Mouse (Mus musculus): ENCODE data around the gene Stra8. TPM values are rescaled to one million over a fixed set of nuclear protein-coding genes. Genes with fewer than 3 reads are reported as not detected.

Stra8 gene
- polyA plus RNA-seq, 1 experiment from 2014 or later, result not detected

DNA sequence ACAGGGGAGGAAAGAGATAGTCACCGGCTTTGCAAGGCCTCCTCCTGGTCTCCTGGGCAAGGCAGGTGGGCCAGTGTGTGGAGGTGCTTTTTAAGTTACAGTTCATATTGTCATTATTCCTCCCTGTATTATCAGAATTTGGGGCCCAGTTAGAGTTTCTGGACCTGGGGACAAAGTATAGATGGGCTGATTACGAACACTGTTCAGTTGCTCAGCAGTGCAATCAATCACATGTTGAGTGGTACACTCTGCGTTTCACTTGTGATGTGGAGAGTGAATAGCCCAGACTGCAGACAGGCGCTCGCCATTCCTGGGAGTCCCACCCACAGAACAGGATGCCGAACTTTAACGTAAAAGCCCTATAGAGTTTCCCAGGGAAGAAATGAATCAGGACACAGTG is 35.2 kb upstream of the Stra8 start:
- Histone ChIP-seq H3K4me1 (peaks cover 12% of the 10 kb centered on the region), H3K27me3 (replicated peaks) (no peaks in the 10 kb centered on the region), H3K36me3 (replicated peaks) (0 out of 2 replicates have a peak, but pooled peaks cover 4% of the 10 kb centered on the region), H3K4me2 (no peak overlapping the region), H3K27ac (no peak overlapping the region), H3K9me3 (no peaks in the 10 kb centered on the region), H3K4me3 (no peak overlapping the region), H3K9ac (no peak overlapping the region)
- ATAC-seq (replicated peaks), result no peak
- WGBS, result 91% methylated on average over 7 of the region's 7 CpGs

DNA sequence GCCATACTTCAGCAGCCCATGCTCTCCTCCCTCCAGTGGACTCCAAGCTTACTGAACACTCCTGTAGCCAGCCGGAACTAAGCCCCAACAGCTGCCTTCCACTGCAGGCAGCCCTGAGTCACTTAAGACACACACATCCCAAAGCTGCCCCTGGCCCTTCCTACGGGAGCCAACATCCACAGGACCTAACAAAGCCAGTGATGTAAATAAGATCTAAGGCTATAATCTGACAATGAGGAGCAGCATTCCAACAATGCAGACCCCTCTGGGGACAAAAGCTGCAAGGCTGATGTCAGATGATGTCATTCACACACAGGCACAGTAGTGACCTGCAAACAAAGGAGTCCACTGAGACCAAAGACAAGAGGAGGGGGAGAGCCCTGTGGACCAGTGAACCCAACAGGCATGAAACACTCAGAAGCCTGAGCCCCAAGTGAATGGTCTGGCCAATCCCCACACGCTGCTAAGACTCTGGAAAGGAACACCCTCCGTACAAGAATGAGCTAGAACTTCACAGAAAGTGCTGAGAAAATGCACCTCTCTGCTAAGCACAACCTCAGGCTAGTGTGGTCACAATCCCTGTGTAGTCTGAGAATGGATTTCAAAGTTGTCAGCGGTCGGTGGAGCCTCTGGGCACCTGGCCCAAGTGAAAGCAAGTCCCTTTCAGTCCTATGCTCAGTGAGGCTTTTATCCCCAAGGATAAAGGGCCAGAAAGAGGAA is 32.7 kb upstream of the Stra8 start:
- WGBS, result 17% methylated on average over 6 of the region's 6 CpGs
- no peak overlapping the region for H3K9ac ChIP-seq
- peaks cover 13% of the 10 kb centered on the region; the same call in 1 of the 2 replicates for H3K36me3 ChIP-seq (replicated peaks)
- H3K27ac ChIP-seq, result 0 out of 2 replicates have a peak overlapping the region, but pooled peaks have one; percentile 1
- no peaks in the 10 kb centered on the region for H3K27me3 ChIP-seq (replicated peaks)
- peak; percentile 49 for ATAC-seq (replicated peaks)
- peaks cover 12% of the 10 kb centered on the region for H3K4me1 ChIP-seq
- no peak overlapping the region for H3K4me2 ChIP-seq
- no peaks in the 10 kb centered on the region for H3K9me3 ChIP-seq
- H3K4me3 ChIP-seq, result no peak overlapping the region

DNA sequence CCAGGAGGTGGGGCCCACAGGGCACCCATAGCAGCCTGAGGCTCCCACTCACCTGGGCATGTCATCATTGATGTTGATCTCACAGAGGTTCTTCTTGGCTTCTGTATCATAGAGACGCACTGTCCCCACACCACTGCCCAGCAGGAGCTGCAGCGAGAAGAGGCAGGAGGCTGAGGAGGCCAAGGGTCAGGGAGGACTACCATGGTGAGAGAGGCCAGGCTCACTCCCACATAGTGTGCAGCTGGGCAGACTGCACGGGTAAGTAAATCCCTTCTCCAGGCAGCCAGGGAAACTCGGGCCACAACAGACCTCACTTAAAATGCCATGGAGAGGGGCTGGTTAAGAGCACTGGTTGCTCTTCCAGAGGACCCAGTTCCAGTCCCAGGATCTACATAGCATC is 30.8 kb upstream of the Stra8 start:
- Histone ChIP-seq H3K27me3 (replicated peaks) (no peaks in the 10 kb centered on the region), H3K4me2 (no peak overlapping the region), H3K36me3 (replicated peaks) (peaks cover 23% of the 10 kb centered on the region; the same call in 1 of the 2 replicates)

DNA sequence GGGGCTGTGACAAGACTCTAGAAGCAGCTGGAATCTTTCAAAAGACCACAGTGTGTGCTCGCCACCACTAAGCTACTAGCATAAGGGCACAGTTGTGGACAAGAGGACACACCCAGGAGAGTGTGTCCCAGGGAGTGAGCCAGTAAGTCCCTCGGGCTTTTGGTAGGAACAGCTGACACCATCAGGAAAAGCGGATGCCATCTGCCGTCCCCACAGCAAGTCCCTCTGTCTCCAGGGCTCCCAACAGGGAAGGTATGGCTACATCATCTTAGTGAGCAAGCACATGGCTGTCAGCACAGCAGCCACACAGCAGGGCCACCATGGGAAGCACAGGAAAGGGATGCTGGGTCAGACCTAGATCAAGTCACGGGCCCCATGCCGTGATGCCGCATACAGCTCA is 24.4 kb upstream of the Stra8 start:
- Histone ChIP-seq H3K4me3 (no peak overlapping the region), H3K9ac (no peak overlapping the region), H3K4me1 (no peaks in the 10 kb centered on the region), H3K4me2 (no peak overlapping the region), H3K9me3 (no peaks in the 10 kb centered on the region), H3K27me3 (replicated peaks) (no peaks in the 10 kb centered on the region), H3K36me3 (replicated peaks) (peaks cover 34% of the 10 kb centered on the region; the same call in 1 of the 2 replicates), H3K27ac (no peak overlapping the region)
- WGBS, result 85% methylated on average over 7 of the region's 7 CpGs
- no peak for ATAC-seq (replicated peaks)

More for the DNA sequence above, 30.8 kb upstream of the Stra8 start:
- no peak for ATAC-seq (replicated peaks)
- WGBS, result 44% methylated on average over 4 of the region's 4 CpGs
- H3K9ac ChIP-seq, result no peak overlapping the region
- peaks cover 12% of the 10 kb centered on the region for H3K4me1 ChIP-seq
- H3K4me3 ChIP-seq, result no peak overlapping the region
- H3K9me3 ChIP-seq, result no peaks in the 10 kb centered on the region
- no peak overlapping the region for H3K27ac ChIP-seq

DNA sequence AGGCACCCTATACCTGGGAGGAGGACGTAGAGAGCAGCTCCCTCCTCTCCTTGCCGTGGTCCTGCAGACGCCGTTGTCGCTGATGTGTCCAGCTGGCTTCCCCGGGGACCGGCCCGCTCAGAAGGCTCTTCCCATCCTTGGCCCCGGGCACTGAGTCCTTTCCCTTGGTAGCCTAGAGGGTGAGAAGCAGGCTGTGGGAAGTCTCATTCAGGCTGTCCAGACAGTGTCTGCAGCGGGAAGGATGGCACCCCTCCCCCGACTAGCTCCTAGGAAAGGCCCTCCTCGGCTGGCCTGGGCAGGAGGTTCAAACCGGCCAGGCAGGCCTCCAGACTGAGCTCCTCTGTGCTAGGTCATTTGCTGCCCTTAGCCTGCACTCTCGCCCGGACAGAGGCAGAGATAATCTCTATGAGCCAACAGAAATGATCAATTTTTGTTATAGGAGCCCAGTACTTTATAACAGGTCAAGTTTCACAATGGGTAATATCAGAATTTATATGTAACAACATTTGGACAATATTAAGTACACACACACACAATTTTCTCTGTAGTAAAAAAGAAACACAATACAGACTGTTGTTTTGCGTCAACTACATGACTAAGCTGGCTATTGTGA is 23.7 kb upstream of the Stra8 start:
- Histone ChIP-seq H3K9ac (no peak overlapping the region; the same call in 1 of the 2 replicates), H3K4me3 (no peak overlapping the region), H3K4me1 (no peaks in the 10 kb centered on the region), H3K4me2 (no peak overlapping the region), H3K36me3 (replicated peaks) (peaks cover 33% of the 10 kb centered on the region; the same call in 1 of the 2 replicates), H3K27ac (no peak overlapping the region), H3K27me3 (replicated peaks) (no peaks in the 10 kb centered on the region), H3K9me3 (no peaks in the 10 kb centered on the region)
- WGBS, result 58% methylated on average over 16 of the region's 16 CpGs
- ATAC-seq (replicated peaks), result no peak

DNA sequence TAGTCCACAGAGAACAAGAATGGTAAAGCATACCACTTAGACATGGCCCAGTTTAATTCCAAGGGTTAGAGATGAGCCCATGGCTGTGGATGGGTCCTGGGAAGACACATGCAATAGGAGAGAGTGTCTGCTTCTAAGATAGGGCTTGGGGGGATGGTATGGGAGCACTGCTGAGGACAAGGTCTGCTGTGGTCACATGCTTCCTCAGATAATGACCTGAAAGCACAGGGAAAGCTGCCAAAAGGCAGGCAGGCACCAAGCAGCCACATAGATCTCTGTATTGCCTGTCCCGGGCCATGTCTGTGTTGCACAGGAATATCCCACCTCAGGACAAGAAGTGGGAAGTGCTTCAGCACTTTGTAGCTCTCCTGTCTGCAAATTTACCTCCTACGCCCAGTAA is 20.8 kb upstream of the Stra8 start:
- Histone ChIP-seq H3K27ac (no peak overlapping the region), H3K36me3 (replicated peaks) (peaks cover 16% of the 10 kb centered on the region; the same call in 1 of the 2 replicates), H3K4me1 (0 out of 2 replicates have a peak, but pooled peaks cover 3% of the 10 kb centered on the region), H3K9ac (no peak overlapping the region), H3K9me3 (no peaks in the 10 kb centered on the region), H3K4me3 (no peak overlapping the region), H3K4me2 (no peak overlapping the region), H3K27me3 (replicated peaks) (no peaks in the 10 kb centered on the region)
- 98% methylated on average over 2 of the region's 2 CpGs for WGBS
- ATAC-seq (replicated peaks), result no peak

DNA sequence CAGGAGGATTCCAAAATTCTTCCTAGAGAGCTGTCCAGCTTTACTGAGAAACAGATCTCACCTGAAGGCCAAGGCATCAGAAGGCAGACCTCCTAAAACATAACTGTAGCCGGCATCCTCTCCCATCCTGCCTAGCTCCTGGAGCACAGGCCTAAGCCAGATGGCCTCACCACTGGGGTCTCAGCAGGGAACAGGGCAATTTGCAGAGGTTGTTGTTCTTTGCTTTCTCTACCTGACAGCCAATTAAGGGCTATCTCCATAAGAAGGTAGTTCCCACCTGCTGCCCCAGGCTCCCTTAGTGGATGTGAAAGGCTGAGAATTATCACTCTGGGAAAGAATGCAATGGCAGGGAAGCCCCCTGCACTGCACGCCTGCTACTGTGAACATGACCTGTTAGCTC is 19.0 kb upstream of the Stra8 start:
- Histone ChIP-seq H3K27ac (no peak overlapping the region), H3K27me3 (replicated peaks) (no peaks in the 10 kb centered on the region), H3K4me3 (no peak overlapping the region), H3K4me1 (0 out of 2 replicates have a peak, but pooled peaks cover 3% of the 10 kb centered on the region), H3K4me2 (no peak overlapping the region), H3K36me3 (replicated peaks) (peaks cover 8% of the 10 kb centered on the region; the same call in 1 of the 2 replicates), H3K9ac (no peak overlapping the region), H3K9me3 (no peaks in the 10 kb centered on the region)
- 76% methylated on average over 2 of the region's 2 CpGs for WGBS
- no peak for ATAC-seq (replicated peaks)

DNA sequence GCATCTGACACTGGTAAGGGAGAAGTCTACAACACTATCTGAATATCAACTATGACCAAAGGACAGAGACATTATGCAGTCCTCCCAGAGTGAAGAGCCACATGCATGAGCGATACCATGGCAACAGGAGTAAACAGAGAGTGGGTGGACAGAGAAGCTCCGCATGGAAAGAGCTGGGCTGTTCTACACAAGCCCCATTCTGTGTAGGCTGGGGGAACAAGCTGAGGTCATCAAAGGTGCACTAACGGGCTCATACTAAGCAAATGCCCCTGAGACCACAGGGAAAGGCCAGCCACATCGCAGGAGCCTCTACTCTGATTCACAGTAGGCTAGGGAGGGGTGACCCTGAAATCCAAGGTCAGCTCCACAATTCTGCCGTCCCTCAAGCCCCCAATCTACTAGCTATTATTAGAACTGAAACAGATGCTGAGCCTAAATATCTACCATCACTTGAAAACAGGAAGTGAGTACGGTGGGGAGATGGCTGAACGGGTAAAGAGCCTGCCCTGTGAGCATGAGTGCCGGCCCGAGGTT is 18.0 kb upstream of the Stra8 start:
- Histone ChIP-seq H3K9ac (no peak overlapping the region), H3K4me2 (no peak overlapping the region), H3K36me3 (replicated peaks) (peaks cover 13% of the 10 kb centered on the region; the same call in 1 of the 2 replicates), H3K4me1 (0 out of 2 replicates have a peak, but pooled peaks cover 3% of the 10 kb centered on the region), H3K27me3 (replicated peaks) (no peaks in the 10 kb centered on the region), H3K27ac (no peak overlapping the region), H3K9me3 (no peaks in the 10 kb centered on the region), H3K4me3 (no peak overlapping the region)
- no peak for ATAC-seq (replicated peaks)
- WGBS, result 63% methylated on average over 9 of the region's 9 CpGs

DNA sequence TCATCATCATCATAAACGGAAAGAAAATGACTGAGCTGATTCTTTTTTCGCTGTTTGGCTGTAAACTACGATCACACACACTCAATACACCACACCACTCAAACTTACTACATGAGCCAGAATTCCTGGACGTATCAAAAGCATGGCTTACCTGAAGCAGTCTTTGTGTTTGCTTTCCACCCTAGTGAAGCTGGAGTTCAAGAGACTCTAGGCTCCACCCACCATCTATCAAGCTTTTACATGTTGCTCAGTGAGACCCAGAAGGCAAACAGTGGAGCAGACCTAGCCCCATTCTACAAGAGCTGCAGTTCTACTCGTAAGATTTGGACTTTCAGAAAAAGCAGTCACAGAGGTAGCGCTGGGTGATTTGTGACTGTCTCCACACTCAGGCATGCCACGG is 17.4 kb upstream of the Stra8 start:
- 0 out of 2 replicates have a peak, but pooled peaks cover 3% of the 10 kb centered on the region for H3K4me1 ChIP-seq
- no peak for ATAC-seq (replicated peaks)
- WGBS, result 93% methylated on average over 7 of the region's 7 CpGs
- H3K9ac ChIP-seq, result no peak overlapping the region
- no peaks in the 10 kb centered on the region for H3K9me3 ChIP-seq
- no peak overlapping the region for H3K4me3 ChIP-seq
- no peak overlapping the region for H3K4me2 ChIP-seq
- H3K27me3 ChIP-seq (replicated peaks), result no peaks in the 10 kb centered on the region
- H3K27ac ChIP-seq, result no peak overlapping the region
- peaks cover 15% of the 10 kb centered on the region; the same call in 1 of the 2 replicates for H3K36me3 ChIP-seq (replicated peaks)

DNA sequence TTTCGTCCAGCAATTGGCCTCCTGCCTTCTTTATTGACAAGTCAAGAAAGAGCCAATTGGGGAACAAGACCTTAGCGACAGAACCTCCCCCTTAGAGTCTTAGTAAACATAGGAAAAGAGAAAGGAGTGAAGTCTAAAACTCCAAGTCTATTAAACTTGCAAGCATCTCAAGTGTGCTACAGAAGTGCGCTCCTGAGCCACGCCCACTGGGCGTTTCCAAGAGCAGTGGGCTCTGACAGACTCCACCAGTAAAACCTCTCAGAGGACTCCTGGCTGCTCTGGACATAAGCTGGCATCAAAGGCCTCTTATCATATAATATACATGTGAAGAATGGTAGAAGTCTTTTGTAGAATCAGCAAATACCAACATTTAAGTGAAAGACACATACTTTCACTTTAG is 16.5 kb upstream of the Stra8 start:
- Histone ChIP-seq H3K27me3 (replicated peaks) (no peaks in the 10 kb centered on the region), H3K4me1 (0 out of 2 replicates have a peak, but pooled peaks cover 3% of the 10 kb centered on the region), H3K27ac (no peak overlapping the region), H3K4me2 (no peak overlapping the region), H3K36me3 (replicated peaks) (peaks cover 15% of the 10 kb centered on the region; the same call in 1 of the 2 replicates), H3K9ac (no peak overlapping the region), H3K4me3 (no peak overlapping the region), H3K9me3 (no peaks in the 10 kb centered on the region)
- ATAC-seq (replicated peaks), result no peak
- WGBS, result 86% methylated on average over 5 of the region's 5 CpGs

DNA sequence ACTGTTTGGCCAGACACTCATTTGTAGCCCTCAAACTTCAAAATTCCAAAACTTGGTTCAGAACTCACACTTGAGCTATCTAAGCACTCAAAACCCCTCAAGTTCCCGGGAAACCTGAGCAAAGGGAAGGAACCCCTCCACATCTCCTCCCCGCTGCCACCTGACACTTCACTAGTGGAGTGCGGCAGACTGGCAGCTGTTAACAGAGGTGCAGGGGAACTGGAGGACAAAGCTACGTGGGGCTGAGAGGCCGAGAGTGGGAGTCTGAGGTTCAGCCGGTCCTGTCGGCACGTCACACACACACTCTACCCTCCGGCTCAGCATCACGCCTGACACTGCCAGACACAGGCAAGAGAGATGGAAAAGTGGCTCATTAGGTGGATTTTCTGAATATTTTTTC is 16.1 kb upstream of the Stra8 start:
- Histone ChIP-seq H3K4me3 (no peak overlapping the region), H3K4me2 (no peak overlapping the region), H3K27ac (no peak overlapping the region), H3K27me3 (replicated peaks) (no peaks in the 10 kb centered on the region), H3K9ac (no peak overlapping the region), H3K9me3 (no peaks in the 10 kb centered on the region), H3K36me3 (replicated peaks) (peaks cover 15% of the 10 kb centered on the region; the same call in 1 of the 2 replicates), H3K4me1 (peaks cover 4% of the 10 kb centered on the region; the same call in 1 of the 2 replicates)
- whole genome bisulfite sequencing, result 86% methylated on average over 10 of the region's 10 CpGs
- no peak for ATAC-seq (replicated peaks)

DNA sequence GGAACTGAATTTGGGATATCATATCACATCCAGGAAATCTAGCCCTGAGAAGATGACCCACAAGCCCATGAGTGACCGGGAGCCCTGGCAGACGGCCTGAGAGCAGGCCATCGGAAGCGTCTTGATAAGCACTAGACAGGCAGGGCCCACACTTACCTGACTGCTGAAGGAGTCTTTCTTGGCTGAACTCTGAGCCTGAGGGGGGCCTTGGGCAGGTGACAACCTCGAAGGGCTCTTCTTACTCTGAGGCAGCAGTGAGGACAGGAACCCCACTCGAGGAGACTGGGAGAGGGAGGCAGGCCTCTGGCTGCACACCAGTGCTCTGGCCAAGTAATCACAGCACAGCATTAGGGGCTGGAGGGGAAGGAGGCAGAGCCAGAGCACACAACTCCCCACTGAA is 15.6 kb upstream of the Stra8 start:
- Histone ChIP-seq H3K4me3 (no peak overlapping the region), H3K9ac (no peak overlapping the region), H3K27ac (no peak overlapping the region), H3K36me3 (replicated peaks) (peaks cover 15% of the 10 kb centered on the region; the same call in 1 of the 2 replicates), H3K27me3 (replicated peaks) (no peaks in the 10 kb centered on the region), H3K4me2 (no peak overlapping the region), H3K9me3 (no peaks in the 10 kb centered on the region), H3K4me1 (peaks cover 9% of the 10 kb centered on the region)
- no peak for ATAC-seq (replicated peaks)
- WGBS, result 94% methylated on average over 6 of the region's 6 CpGs

Data from midbrain, embryonic 15.5 days (tissue).